Mouse (Mus musculus): Measurements from ENCODE around the gene Tmem231.

GRCm38 (mm10) chr8:111939516-111940142, 5.9 kb upstream of the Tmem231 start:
- no peak for TF ChIP-seq CTCF (IDR thresholded peaks at IDR 0.05; ENCODE audit: insufficient read depth, low read length)
- peak; percentile 11; the same call in 1 of the 2 replicates for TF ChIP-seq POLR2A (IDR thresholded peaks at IDR 0.05; ENCODE audit: borderline replicate concordance, extremely low read depth, low read depth, low read length)
